Mouse (Mus musculus): ENCODE results near the gene Iqschfp. TPM values are rescaled to one million over a fixed set of nuclear protein-coding genes. Genes with fewer than 3 reads are reported as not detected.

Gene Iqschfp
- polyA plus RNA-seq, 1 experiment from 2014 or later = not detected

GRCm38 (mm10) chr3:68495096-68495735, 603.2 kb downstream of the Iqschfp start:
- Histone ChIP-seq H3K4me1 (replicated peaks; ENCODE audit: control insufficient read depth, insufficient read depth, low read length) (peaks cover 33% of the 10 kb centered on the region; the same call in 1 of the 2 replicates), H3K36me3 (ENCODE audit: control insufficient read depth, insufficient read depth, low read length) (no peaks in the 10 kb centered on the region; the same call in 1 of the 2 replicates), H3K27me3 (ENCODE audit: control insufficient read depth, insufficient read depth, low read depth, low read length) (no peaks in the 10 kb centered on the region), H3K4me3 (ENCODE audit: low read length) (peak overlapping the region; percentile 88), H3K27ac (ENCODE audit: low read length) (peak overlapping the region; percentile 99), H3K9me3 (ENCODE audit: control insufficient read depth, low read length) (no peaks in the 10 kb centered on the region), H3K4me2 (ENCODE audit: low read depth, low read length) (peak overlapping the region; percentile 95), H3K9ac (ENCODE audit: low read length) (peak overlapping the region; percentile 94)
- ATAC-seq (ENCODE audit: low read depth) = peak; percentile 18
- WGBS = 0% methylated on average over 38 of the region's 38 CpGs

DNA sequence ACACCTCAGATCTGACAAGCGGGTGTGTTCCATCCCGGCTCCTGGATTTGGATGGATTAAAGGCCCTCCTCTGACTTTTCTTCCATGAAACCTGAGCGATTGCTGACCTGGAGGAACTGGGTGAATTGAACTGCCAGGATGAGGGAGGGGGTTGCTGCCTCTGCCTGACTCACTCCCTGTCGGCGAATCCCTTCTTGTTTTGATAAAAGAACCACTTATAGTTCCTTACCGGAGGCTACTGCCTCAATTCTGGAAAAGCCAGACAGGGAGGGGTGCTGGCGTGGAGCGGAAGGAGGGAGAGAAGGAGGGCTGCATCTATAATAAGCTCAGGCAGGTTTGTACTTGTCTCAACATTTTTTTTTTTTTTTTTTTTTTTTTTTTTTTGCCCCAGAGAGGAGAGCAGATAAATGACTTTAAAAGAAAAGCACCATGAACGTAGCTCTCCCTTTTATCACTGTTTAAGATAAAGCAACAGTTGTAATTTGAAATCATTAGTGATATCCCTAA, 603.8 kb downstream of the Iqschfp start:
- H3K4me3 ChIP-seq (ENCODE audit: low read length) = peak overlapping the region; percentile 88
- ATAC-seq (ENCODE audit: low read depth) = no peak
- 2% methylated on average over 9 of the region's 9 CpGs for WGBS
- H3K9ac ChIP-seq (ENCODE audit: low read length) = peak overlapping the region; percentile 94
- H3K4me1 ChIP-seq (replicated peaks; ENCODE audit: control insufficient read depth, insufficient read depth, low read length) = peaks cover 34% of the 10 kb centered on the region; the same call in 1 of the 2 replicates
- peak overlapping the region; percentile 95 for H3K4me2 ChIP-seq (ENCODE audit: low read depth, low read length)
- H3K27me3 ChIP-seq (ENCODE audit: control insufficient read depth, insufficient read depth, low read depth, low read length) = no peaks in the 10 kb centered on the region
- H3K27ac ChIP-seq (ENCODE audit: low read length) = peak overlapping the region; percentile 99
- no peaks in the 10 kb centered on the region; the same call in 1 of the 2 replicates for H3K36me3 ChIP-seq (ENCODE audit: control insufficient read depth, insufficient read depth, low read length)
- no peaks in the 10 kb centered on the region for H3K9me3 ChIP-seq (ENCODE audit: control insufficient read depth, low read length)

DNA sequence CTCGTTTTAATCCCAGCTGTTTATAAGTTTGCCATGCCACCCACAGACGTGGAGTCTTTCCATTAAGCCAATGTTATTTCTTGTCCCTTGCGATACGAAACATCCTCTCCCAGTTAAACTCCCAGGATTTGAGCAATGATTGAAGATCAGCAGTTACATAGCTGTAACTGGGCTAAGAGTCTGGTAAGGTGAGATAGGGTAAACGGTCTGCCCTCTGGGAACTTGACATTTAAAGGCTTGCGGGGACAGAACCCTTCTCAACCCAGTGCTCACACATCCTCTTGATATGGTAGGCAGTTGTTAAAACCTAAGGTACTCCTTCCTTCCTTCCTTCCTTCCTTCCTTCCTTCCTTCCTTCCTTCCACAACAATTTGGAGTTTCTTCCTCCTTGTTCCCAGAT, 604.5 kb downstream of the Iqschfp start:
- Histone ChIP-seq H3K27ac (ENCODE audit: low read length) (no peak overlapping the region), H3K4me3 (ENCODE audit: low read length) (peak overlapping the region; percentile 88), H3K27me3 (ENCODE audit: control insufficient read depth, insufficient read depth, low read depth, low read length) (no peaks in the 10 kb centered on the region), H3K9me3 (ENCODE audit: control insufficient read depth, low read length) (no peaks in the 10 kb centered on the region), H3K4me2 (ENCODE audit: low read depth, low read length) (peak overlapping the region; percentile 95), H3K9ac (ENCODE audit: low read length) (peak overlapping the region; percentile 43; the same call in 1 of the 2 replicates), H3K4me1 (replicated peaks; ENCODE audit: control insufficient read depth, insufficient read depth, low read length) (peaks cover 32% of the 10 kb centered on the region; the same call in 1 of the 2 replicates), H3K36me3 (ENCODE audit: control insufficient read depth, insufficient read depth, low read length) (no peaks in the 10 kb centered on the region; the same call in 1 of the 2 replicates)
- no peak for ATAC-seq (ENCODE audit: low read depth)
- 45% methylated on average over 6 of the region's 6 CpGs for WGBS

DNA sequence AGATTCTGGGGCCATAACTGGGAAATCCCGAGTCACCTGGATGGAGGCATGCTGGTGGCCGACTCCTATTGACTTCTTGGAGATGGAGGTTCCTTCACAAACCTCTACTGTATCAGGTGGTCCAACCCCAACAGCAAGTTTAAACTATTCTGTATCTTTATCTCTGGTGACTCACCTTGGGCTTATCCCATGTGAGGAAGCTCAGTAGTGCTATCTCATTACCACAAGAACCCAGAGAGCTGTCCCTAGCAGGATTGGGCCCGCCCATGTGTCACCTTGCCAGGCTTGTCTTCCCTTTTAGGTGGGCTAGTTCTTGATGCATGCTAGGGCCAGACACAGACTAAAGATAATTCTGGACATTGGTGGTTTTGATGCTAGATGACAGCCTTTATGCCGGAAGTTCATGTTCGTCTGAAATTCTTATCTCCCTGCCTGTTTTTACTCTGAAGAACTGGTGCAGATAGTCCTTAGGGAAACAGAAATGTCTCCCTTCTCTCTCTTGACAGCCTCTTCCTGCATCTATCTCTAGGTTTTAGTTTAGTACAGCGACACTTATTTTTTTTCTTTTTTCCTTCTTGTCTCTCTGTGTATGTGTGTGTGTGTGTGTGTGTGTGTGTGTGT, 607.6 kb downstream of the Iqschfp start:
- Histone ChIP-seq H3K4me2 (ENCODE audit: low read depth, low read length) (no peak overlapping the region), H3K27me3 (ENCODE audit: control insufficient read depth, insufficient read depth, low read depth, low read length) (no peaks in the 10 kb centered on the region), H3K27ac (ENCODE audit: low read length) (no peak overlapping the region), H3K36me3 (ENCODE audit: control insufficient read depth, insufficient read depth, low read length) (no peaks in the 10 kb centered on the region; the same call in 1 of the 2 replicates), H3K4me1 (replicated peaks; ENCODE audit: control insufficient read depth, insufficient read depth, low read length) (peaks cover 20% of the 10 kb centered on the region; the same call in 1 of the 2 replicates), H3K9me3 (ENCODE audit: control insufficient read depth, low read length) (no peaks in the 10 kb centered on the region), H3K9ac (ENCODE audit: low read length) (no peak overlapping the region), H3K4me3 (ENCODE audit: low read length) (no peak overlapping the region)
- no peak for ATAC-seq (ENCODE audit: low read depth)
- 75% methylated on average over 6 of the region's 6 CpGs for WGBS

DNA sequence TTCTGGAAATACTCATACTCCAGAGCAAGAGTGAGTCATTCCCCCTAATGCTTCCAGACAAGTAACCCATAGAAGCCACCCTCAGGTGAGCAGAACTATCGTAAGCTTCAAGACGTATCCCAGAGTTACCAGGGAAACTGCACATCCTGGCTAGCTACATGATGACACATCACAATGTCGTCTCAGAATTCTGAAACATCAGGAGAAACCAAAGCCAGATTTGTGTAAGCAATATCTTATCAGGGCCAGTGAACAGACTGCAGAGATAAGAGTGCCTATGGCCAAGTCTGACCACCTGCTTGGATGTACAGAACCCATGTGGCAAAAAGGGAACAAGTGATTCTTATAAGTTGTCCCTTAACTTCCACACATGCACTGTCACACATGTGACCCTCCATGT, 612.8 kb downstream of the Iqschfp start:
- H3K4me2 ChIP-seq (ENCODE audit: low read depth, low read length) = no peak overlapping the region
- H3K9me3 ChIP-seq (ENCODE audit: control insufficient read depth, low read length) = no peaks in the 10 kb centered on the region
- no peak overlapping the region for H3K4me3 ChIP-seq (ENCODE audit: low read length)
- no peak overlapping the region for H3K9ac ChIP-seq (ENCODE audit: low read length)
- ATAC-seq (ENCODE audit: low read depth) = no peak
- no peaks in the 10 kb centered on the region for H3K27me3 ChIP-seq (ENCODE audit: control insufficient read depth, insufficient read depth, low read depth, low read length)
- H3K27ac ChIP-seq (ENCODE audit: low read length) = no peak overlapping the region
- no peaks in the 10 kb centered on the region for H3K36me3 ChIP-seq (ENCODE audit: control insufficient read depth, insufficient read depth, low read length)
- peaks cover 24% of the 10 kb centered on the region for H3K4me1 ChIP-seq (replicated peaks; ENCODE audit: control insufficient read depth, insufficient read depth, low read length)
- WGBS = 66% methylated on average over 3 of the region's 3 CpGs

- 32% methylated on average over 7 of the region's 7 CpGs for WGBS
- peak overlapping the region; percentile 4 for H3K27ac ChIP-seq (ENCODE audit: low read length)
- H3K4me1 ChIP-seq (replicated peaks; ENCODE audit: control insufficient read depth, insufficient read depth, low read length) = peaks cover 21% of the 10 kb centered on the region
Measured at GRCm38 (mm10) chr3:68506769-68507318, 614.8 kb downstream of the Iqschfp start.

GRCm38 (mm10) chr3:68508629-68509028, 616.6 kb downstream of the Iqschfp start:
- 24% methylated on average over 6 of the region's 6 CpGs for WGBS
- peak overlapping the region; percentile 41 for H3K27ac ChIP-seq (ENCODE audit: low read length)
- no peak overlapping the region for H3K4me2 ChIP-seq (ENCODE audit: low read depth, low read length)
- no peak overlapping the region for H3K9ac ChIP-seq (ENCODE audit: low read length)
- no peak overlapping the region for H3K4me3 ChIP-seq (ENCODE audit: low read length)
- no peaks in the 10 kb centered on the region for H3K27me3 ChIP-seq (ENCODE audit: control insufficient read depth, insufficient read depth, low read depth, low read length)
- H3K36me3 ChIP-seq (ENCODE audit: control insufficient read depth, insufficient read depth, low read length) = no peaks in the 10 kb centered on the region
- no peaks in the 10 kb centered on the region for H3K9me3 ChIP-seq (ENCODE audit: control insufficient read depth, low read length)
- ATAC-seq (ENCODE audit: low read depth) = peak; percentile 91
- H3K4me1 ChIP-seq (replicated peaks; ENCODE audit: control insufficient read depth, insufficient read depth, low read length) = peaks cover 21% of the 10 kb centered on the region

More at GRCm38 (mm10) chr3:68506769-68507318, 614.8 kb downstream of the Iqschfp start:
- no peaks in the 10 kb centered on the region for H3K27me3 ChIP-seq (ENCODE audit: control insufficient read depth, insufficient read depth, low read depth, low read length)
- ATAC-seq (ENCODE audit: low read depth) = peak; percentile 47; the same call in 1 of the 2 replicates
- H3K36me3 ChIP-seq (ENCODE audit: control insufficient read depth, insufficient read depth, low read length) = no peaks in the 10 kb centered on the region
- no peak overlapping the region; the same call in 1 of the 2 replicates for H3K4me2 ChIP-seq (ENCODE audit: low read depth, low read length)
- H3K9ac ChIP-seq (ENCODE audit: low read length) = no peak overlapping the region
- H3K9me3 ChIP-seq (ENCODE audit: control insufficient read depth, low read length) = no peaks in the 10 kb centered on the region
- H3K4me3 ChIP-seq (ENCODE audit: low read length) = no peak overlapping the region

DNA sequence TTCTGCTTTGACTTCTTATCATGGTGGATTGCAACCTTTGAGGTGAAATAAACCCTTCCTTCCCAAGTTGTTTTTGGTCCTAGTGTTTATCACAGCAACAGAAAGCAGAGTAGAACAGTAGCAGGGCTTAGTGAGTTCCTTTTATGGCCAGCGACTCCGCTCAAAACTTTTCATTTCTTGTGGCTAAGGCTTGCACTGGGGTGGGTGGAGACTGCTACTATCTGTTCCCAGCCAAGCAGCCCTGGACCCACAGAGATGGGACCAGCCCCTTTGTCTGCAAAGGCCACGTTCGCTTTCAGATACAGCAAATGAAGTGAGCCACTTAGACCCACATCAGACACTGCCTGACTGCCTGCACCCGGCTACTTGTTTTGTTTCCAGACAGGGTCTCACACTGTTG, 618.8 kb downstream of the Iqschfp start:
- H3K27ac ChIP-seq (ENCODE audit: low read length) = no peak overlapping the region
- H3K4me2 ChIP-seq (ENCODE audit: low read depth, low read length) = no peak overlapping the region
- no peaks in the 10 kb centered on the region for H3K27me3 ChIP-seq (ENCODE audit: control insufficient read depth, insufficient read depth, low read depth, low read length)
- H3K36me3 ChIP-seq (ENCODE audit: control insufficient read depth, insufficient read depth, low read length) = no peaks in the 10 kb centered on the region
- ATAC-seq (ENCODE audit: low read depth) = no peak
- peaks cover 21% of the 10 kb centered on the region for H3K4me1 ChIP-seq (replicated peaks; ENCODE audit: control insufficient read depth, insufficient read depth, low read length)
- no peak overlapping the region for H3K9ac ChIP-seq (ENCODE audit: low read length)
- no peak overlapping the region for H3K4me3 ChIP-seq (ENCODE audit: low read length)
- no peaks in the 10 kb centered on the region for H3K9me3 ChIP-seq (ENCODE audit: control insufficient read depth, low read length)
- 81% methylated on average over 5 of the region's 5 CpGs for WGBS

DNA sequence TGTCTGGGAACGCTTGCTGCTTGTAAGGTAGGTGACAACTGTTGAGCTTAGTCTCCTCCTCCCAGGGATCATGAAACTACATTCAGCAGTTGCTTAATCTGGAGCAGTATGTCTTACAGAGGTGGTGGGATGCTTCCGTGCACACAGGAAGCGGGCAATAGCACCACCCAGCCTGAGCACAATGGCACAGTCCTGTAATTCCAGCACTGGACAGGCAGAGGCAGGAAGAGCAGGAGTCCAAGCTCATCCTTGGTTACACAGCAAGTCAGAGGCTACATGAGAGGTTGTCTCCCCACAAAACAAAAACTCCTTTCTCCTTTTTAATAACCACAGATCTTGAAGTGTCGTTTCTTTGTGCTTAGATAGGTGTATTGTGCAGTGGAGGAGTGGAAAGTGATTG, 619.7 kb downstream of the Iqschfp start:
- Histone ChIP-seq H3K4me2 (ENCODE audit: low read depth, low read length) (no peak overlapping the region), H3K9ac (ENCODE audit: low read length) (no peak overlapping the region), H3K27ac (ENCODE audit: low read length) (no peak overlapping the region), H3K4me3 (ENCODE audit: low read length) (no peak overlapping the region), H3K4me1 (replicated peaks; ENCODE audit: control insufficient read depth, insufficient read depth, low read length) (peaks cover 20% of the 10 kb centered on the region), H3K9me3 (ENCODE audit: control insufficient read depth, low read length) (no peaks in the 10 kb centered on the region), H3K36me3 (ENCODE audit: control insufficient read depth, insufficient read depth, low read length) (no peaks in the 10 kb centered on the region), H3K27me3 (ENCODE audit: control insufficient read depth, insufficient read depth, low read depth, low read length) (no peaks in the 10 kb centered on the region)
- WGBS = 65% methylated on average over 4 of the region's 4 CpGs
- ATAC-seq (ENCODE audit: low read depth) = no peak

Data from lung, embryonic 16.5 days (tissue).